Mouse (Mus musculus) heart, embryonic 15.5 days (tissue): ENCODE results near the gene Myl4. TPM values are rescaled to one million over a fixed set of nuclear protein-coding genes. Genes with fewer than 3 reads are reported as not detected.
A peak's percentile ranks its signal among the peaks of the same experiment; 100 is the strongest.
"Not testable (repeated sequence)": the region's sequence is repeated elsewhere in the genome, so short reads cannot be mapped to it uniquely, and the experiment has no call there.

Experiments
- ATAC-seq: fragments of 200-750 bp; cut with Nextera tagmentation; replicated peaks from 2 replicates; pipeline ENCODE4 v1.8.0; 2017; ENCODE audit warnings: low read depth, moderate TSS enrichment; ENCODE audit not compliant: insufficient number of reproducible peaks, insufficient read depth, low FRiP score
- H3K27ac ChIP-seq: fragments of 300-500 bp; sonication (generic); 2 replicates; pipeline ENCODE4 v1.5.1; 2015; ENCODE audit warnings: mild to moderate bottlenecking, inconsistent platforms
- H3K27me3 ChIP-seq: fragments of 300-500 bp; sonication (generic); 2 replicates; pipeline ENCODE4 v1.6.1; 2015; ENCODE audit warnings: inconsistent platforms
- H3K36me3 ChIP-seq: fragments of 300-500 bp; sonication (generic); 2 replicates; pipeline ENCODE4 v1.6.1; 2015; ENCODE audit warnings: mild to moderate bottlenecking, inconsistent platforms
- H3K4me1 ChIP-seq: fragments of 300-500 bp; sonication (generic); replicated peaks from 2 replicates; pipeline ENCODE4 v1.6.1; 2015; ENCODE audit warnings: inconsistent platforms
- H3K4me2 ChIP-seq: fragments of 300-500 bp; sonication (generic); 2 replicates; pipeline ENCODE4 v1.6.1; 2015; ENCODE audit warnings: inconsistent platforms, mild to moderate bottlenecking, moderate library complexity
- H3K4me3 ChIP-seq: fragments of 300-500 bp; sonication (generic); 2 replicates; pipeline ENCODE4 v1.5.1; 2015; ENCODE audit warnings: mild to moderate bottlenecking, inconsistent platforms
- H3K9ac ChIP-seq: fragments of 300-500 bp; sonication (generic); 2 replicates; pipeline ENCODE4 v1.6.1; 2015; ENCODE audit warnings: mild to moderate bottlenecking, inconsistent platforms
- H3K9me3 ChIP-seq: fragments of 300-500 bp; sonication (generic); replicated peaks from 2 replicates; pipeline ENCODE4 v1.6.1; 2016; ENCODE audit warnings: inconsistent platforms
- WGBS: fragments of 180-500 bp; shearing (Covaris S2); methylation state at CpG from one replicate; pipeline ENCODE4 v1.1.7; 2015; ENCODE audit warnings: mixed read lengths; 5-methylcytosine and 5-hydroxymethylcytosine counted together
- polyA plus RNA-seq: library from polyadenylated mRNA; unstranded; fragments of >200 nt; fragmentation: Nextera tagmentation; extraction: Ambion mirVana; gene quantifications from 2 replicates; pipeline ENCODE4 v1.2.1, GENCODE M21; 2015

The Myl4 gene
- polyA plus RNA-seq, 1 experiment from 2014 or later: 1,694 TPM

DNA sequence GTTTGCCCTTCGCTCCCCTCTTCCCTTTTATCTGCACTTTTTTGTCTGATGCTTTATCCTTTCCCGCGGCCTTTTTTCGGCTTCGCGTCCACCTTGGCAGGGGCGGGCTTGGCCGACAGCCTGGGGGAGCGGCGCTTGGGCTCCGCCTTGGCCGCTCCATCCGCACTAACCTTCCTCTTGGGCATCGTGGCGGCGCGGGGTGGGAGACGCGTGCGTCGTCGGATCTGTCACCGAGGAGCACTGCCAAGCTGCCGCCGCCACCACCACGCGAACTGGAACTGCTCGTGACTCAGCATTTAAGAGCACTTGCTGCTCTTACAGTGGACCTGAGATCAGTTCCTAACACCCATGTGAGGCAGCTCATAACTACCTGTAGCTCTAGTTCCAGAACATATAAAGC is 20.9 kb downstream of the Myl4 start:
- ATAC-seq, H3K27me3 ChIP-seq, H3K36me3 ChIP-seq, H3K9me3 ChIP-seq, H3K27ac ChIP-seq: not testable (repeated sequence)
- Histone ChIP-seq H3K4me3 (peak overlapping the region; percentile 46), H3K9ac (peak overlapping the region; percentile 38), H3K4me2 (peak overlapping the region; percentile 76), H3K4me1 (peaks cover 35% of the 10 kb centered on the region)
- WGBS: under 1% methylated on average over 28 of the region's 28 CpGs

DNA sequence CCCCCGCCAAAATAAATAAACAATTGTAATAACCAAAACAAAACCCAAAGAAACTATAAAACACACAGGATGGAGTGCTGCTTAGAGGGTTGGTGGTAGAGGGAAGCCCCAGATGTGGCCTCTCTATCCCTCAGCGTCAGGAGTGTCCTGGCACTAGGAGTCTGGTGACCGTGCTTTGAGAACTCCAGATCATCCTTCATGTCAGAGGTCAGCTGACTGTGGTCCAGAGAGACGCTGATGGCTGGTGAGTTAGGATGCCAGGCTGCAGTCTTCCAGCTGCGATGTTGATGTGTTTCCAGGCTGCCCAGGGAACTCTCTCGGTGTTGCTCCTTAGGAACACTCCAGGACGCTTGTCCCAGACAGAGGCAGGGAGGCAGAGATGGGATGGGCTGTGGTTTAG is 21.6 kb downstream of the Myl4 start:
- ATAC-seq: no peak
- no peaks in the 10 kb centered on the region for H3K9me3 ChIP-seq
- H3K4me1 ChIP-seq: peaks cover 34% of the 10 kb centered on the region
- no peaks in the 10 kb centered on the region for H3K36me3 ChIP-seq
- H3K9ac ChIP-seq: no peak overlapping the region
- H3K4me3 ChIP-seq: no peak overlapping the region
- H3K4me2 ChIP-seq: no peak overlapping the region
- WGBS: 46% methylated on average over 7 of the region's 7 CpGs
- no peaks in the 10 kb centered on the region for H3K27me3 ChIP-seq
- 0 out of 2 replicates have a peak overlapping the region, but pooled peaks have one; percentile 1 for H3K27ac ChIP-seq

DNA sequence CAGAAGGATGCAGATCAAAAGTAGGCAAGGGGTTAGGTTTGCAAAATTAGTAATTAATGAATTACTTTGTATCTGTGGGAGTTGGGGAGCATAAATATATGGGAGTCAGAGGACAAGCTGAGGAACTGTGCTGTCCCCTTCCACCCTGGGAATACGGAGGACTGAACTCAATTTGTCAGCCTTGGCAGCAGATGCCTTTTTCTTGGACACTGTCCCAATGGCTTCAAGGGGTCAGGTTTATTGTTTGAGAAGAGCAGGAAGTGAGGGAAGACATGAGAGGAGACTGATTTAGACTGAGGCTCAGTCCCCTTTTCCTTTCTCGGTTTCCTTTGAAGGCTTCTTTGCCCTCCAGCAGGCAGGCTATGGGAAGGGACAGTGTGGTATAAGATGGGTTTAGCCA is 22.1 kb downstream of the Myl4 start:
- WGBS: 29% methylated on average over 2 of the region's 2 CpGs
- Histone ChIP-seq H3K27me3 (no peaks in the 10 kb centered on the region), H3K9me3 (no peaks in the 10 kb centered on the region), H3K9ac (no peak overlapping the region), H3K4me2 (no peak overlapping the region), H3K4me1 (peaks cover 36% of the 10 kb centered on the region), H3K27ac (0 out of 2 replicates have a peak overlapping the region, but pooled peaks have one; percentile 1), H3K36me3 (no peaks in the 10 kb centered on the region), H3K4me3 (no peak overlapping the region)
- no peak for ATAC-seq

DNA sequence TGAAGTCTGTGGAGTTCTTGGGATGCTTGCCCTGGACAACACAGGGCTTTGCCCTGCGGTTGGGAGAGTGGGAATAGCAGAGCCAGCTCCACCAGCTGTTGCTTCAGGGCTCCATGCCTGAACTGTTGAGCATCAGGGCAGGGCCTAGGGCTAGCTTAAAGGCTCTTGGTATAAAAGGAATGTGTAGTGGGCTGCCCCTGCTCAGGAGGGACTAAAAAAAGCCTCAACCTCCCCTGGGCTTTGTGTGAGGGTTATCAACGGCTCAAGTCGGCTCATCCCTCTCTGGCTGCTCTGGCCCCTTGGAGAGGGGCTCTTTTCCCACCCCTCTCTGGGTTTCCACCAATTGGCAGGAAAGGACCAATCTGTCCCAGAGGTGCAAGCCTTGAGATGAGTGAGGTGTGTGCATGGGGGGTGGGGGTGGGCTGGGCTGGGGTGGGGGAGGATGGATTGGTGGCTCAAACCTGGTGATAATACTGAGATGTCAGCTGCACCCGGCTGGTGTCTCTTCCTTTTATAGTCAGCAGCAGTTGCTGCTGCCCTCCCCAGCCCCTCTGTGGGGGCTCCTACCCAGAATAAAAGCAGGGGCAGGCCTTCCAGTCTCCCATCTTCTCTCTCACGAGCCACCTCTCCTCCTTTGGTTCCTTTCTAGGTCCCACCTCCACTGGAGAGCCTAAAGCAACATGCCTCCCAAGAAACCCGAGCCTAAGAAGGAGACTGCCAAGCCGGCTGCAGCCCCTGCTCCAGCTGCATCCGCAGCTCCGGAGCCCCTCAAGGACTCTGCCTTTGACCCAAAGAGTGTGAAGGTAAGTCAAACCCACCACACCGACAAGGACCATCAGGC is 26.5 kb downstream of the Myl4 start:
- Histone ChIP-seq H3K4me3 (peak overlapping the region; percentile 49), H3K4me2 (peak overlapping the region; percentile 58), H3K27me3 (no peaks in the 10 kb centered on the region), H3K36me3 (no peaks in the 10 kb centered on the region), H3K9me3 (no peaks in the 10 kb centered on the region), H3K4me1 (peaks cover 47% of the 10 kb centered on the region), H3K9ac (peak overlapping the region; percentile 55), H3K27ac (peak overlapping the region; percentile 89)
- 24% methylated on average over 10 of the region's 10 CpGs for WGBS
- ATAC-seq: peak; percentile 66

DNA sequence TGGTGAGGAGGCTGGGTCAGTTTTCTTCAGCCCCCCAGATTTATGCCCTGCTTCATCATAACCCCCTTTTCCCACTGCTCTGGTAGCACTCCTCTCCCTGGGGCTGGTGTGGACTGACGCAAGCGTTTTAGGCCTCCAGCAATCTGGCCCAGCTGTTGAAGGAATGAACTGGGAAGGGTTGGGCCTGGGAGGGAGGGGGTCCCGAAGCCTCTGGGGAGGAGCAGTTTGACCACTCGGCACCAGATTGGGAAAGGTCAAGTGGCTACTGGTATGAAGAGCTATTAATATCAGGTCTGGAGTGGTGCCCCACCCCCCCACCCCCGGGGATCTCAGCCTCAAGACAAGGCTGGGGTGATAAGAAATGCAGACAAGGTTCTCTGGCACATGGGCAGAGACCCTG is 27.6 kb downstream of the Myl4 start:
- peak overlapping the region; percentile 58 for H3K4me2 ChIP-seq
- WGBS: 15% methylated on average over 5 of the region's 5 CpGs
- H3K27ac ChIP-seq: peak overlapping the region; percentile 89
- H3K4me1 ChIP-seq: peaks cover 48% of the 10 kb centered on the region
- no peaks in the 10 kb centered on the region for H3K9me3 ChIP-seq
- H3K27me3 ChIP-seq: no peaks in the 10 kb centered on the region
- peak overlapping the region; percentile 49 for H3K4me3 ChIP-seq
- peak; percentile 44; the same call in 1 of the 2 replicates for ATAC-seq
- peak overlapping the region; percentile 55 for H3K9ac ChIP-seq
- H3K36me3 ChIP-seq: no peaks in the 10 kb centered on the region

DNA sequence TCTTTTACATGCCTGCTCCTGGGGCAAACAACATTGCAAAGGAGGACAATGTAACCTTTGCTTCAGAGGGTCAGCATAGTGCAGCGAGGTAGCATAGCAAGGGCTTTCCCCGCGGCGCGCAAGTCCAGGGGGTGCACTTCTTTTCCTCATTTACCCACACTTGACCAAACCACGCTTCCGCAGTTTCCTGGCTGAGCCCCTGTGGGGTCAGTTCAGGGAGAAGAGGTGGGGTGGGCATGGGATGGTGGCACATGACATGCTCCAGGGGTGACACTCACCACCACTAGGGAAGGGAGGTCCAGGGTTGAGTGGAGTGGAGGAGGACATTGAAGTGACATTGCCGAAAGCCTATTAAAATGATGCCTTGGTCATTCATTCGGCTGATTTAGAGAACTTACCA is 28.6 kb downstream of the Myl4 start:
- peak overlapping the region; percentile 89 for H3K27ac ChIP-seq
- H3K27me3 ChIP-seq: no peaks in the 10 kb centered on the region
- H3K4me3 ChIP-seq: peak overlapping the region; percentile 49
- peaks cover 55% of the 10 kb centered on the region for H3K4me1 ChIP-seq
- H3K9me3 ChIP-seq: no peaks in the 10 kb centered on the region
- no peak for ATAC-seq
- H3K36me3 ChIP-seq: peaks cover 4% of the 10 kb centered on the region; the same call in 1 of the 2 replicates
- peak overlapping the region; percentile 58 for H3K4me2 ChIP-seq
- H3K9ac ChIP-seq: peak overlapping the region; percentile 55
- 48% methylated on average over 9 of the region's 9 CpGs for WGBS

DNA sequence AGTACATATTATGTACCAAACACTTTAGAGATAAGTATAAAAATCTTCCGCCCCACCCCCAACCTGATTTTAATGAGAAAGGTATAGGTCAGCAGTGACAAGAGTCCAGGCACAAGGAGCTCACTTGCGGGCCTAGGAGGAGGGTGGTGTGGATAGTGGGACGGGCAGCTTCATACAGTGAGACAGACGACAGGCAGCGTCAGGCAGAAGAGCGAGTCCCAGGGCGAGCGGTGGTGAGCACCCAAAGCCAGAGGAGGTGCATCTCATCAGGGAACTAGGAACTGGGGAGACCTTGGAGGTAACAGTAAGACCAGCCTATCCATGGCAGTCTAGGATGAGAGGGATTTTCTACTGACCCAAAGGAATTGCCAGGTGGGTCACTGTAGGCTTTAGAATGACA is 29.1 kb downstream of the Myl4 start:
- H3K4me1 ChIP-seq: peaks cover 56% of the 10 kb centered on the region

DNA sequence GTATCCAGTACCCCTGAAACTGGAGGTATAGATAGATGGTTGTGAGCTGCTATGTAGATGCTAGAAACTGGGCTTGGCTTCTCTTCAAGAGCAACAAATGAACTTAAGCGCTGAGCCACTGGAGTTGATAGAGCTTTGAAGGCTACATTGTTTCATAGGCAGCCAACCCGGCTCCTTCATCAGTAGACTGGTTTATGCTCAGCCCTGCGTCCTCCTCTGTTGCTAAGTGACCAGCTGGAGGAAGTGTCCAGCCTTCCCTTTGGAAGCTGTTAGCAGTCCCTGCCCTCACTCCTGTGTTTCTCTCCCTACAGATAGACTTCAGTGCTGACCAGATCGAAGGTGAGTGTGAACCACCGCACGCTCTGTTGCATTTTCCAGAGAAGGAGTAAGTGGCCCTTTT is 29.6 kb downstream of the Myl4 start:
- no peaks in the 10 kb centered on the region for H3K9me3 ChIP-seq
- peak overlapping the region; percentile 49 for H3K4me3 ChIP-seq
- peak overlapping the region; percentile 17; the same call in 1 of the 2 replicates for H3K27ac ChIP-seq
- no peak overlapping the region for H3K9ac ChIP-seq
- 0 out of 2 replicates have a peak, but pooled peaks have one; percentile 19 for ATAC-seq
- 45% methylated on average over 6 of the region's 6 CpGs for WGBS
- peaks cover 14% of the 10 kb centered on the region; the same call in 1 of the 2 replicates for H3K36me3 ChIP-seq
- H3K4me1 ChIP-seq: peaks cover 56% of the 10 kb centered on the region
- peak overlapping the region; percentile 58 for H3K4me2 ChIP-seq
- no peaks in the 10 kb centered on the region for H3K27me3 ChIP-seq

More for the DNA sequence above, 29.1 kb downstream of the Myl4 start:
- H3K27ac ChIP-seq: peak overlapping the region; percentile 89; the same call in 1 of the 2 replicates
- no peaks in the 10 kb centered on the region for H3K9me3 ChIP-seq
- peak overlapping the region; percentile 49 for H3K4me3 ChIP-seq
- no peak for ATAC-seq
- H3K4me2 ChIP-seq: peak overlapping the region; percentile 58
- H3K9ac ChIP-seq: 0 out of 2 replicates have a peak overlapping the region, but pooled peaks have one; percentile 55
- H3K36me3 ChIP-seq: peaks cover 9% of the 10 kb centered on the region; the same call in 1 of the 2 replicates
- WGBS: 60% methylated on average over 8 of the region's 8 CpGs
- H3K27me3 ChIP-seq: no peaks in the 10 kb centered on the region

DNA sequence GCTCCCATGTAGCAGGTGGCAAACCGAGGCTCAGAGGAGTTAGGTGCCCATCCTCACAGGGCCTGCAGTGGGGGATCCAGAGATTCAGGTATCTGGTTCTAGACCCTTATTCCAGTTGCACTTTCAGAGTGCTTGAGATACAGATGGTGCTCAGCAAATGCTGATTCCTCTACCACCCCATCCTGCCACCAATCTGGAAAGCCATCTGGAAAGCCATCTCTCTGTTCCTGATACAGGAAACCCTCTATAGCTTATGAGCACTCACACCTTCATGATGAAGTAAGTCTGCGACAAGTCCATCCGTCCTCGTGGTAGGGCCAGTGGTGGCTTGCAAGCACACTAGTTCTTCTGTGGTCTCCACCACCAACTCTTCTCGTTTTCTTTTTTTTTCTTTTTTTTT is 30.1 kb downstream of the Myl4 start:
- peak overlapping the region; percentile 49; the same call in 1 of the 2 replicates for H3K4me3 ChIP-seq
- no peak overlapping the region for H3K9ac ChIP-seq
- no peaks in the 10 kb centered on the region for H3K27me3 ChIP-seq
- WGBS: 70% methylated on average over 5 of the region's 5 CpGs
- no peak for ATAC-seq
- H3K4me2 ChIP-seq: peak overlapping the region; percentile 58
- peak overlapping the region; percentile 17; the same call in 1 of the 2 replicates for H3K27ac ChIP-seq
- H3K4me1 ChIP-seq: peaks cover 56% of the 10 kb centered on the region
- H3K9me3 ChIP-seq: no peaks in the 10 kb centered on the region
- H3K36me3 ChIP-seq: peaks cover 16% of the 10 kb centered on the region; the same call in 1 of the 2 replicates

DNA sequence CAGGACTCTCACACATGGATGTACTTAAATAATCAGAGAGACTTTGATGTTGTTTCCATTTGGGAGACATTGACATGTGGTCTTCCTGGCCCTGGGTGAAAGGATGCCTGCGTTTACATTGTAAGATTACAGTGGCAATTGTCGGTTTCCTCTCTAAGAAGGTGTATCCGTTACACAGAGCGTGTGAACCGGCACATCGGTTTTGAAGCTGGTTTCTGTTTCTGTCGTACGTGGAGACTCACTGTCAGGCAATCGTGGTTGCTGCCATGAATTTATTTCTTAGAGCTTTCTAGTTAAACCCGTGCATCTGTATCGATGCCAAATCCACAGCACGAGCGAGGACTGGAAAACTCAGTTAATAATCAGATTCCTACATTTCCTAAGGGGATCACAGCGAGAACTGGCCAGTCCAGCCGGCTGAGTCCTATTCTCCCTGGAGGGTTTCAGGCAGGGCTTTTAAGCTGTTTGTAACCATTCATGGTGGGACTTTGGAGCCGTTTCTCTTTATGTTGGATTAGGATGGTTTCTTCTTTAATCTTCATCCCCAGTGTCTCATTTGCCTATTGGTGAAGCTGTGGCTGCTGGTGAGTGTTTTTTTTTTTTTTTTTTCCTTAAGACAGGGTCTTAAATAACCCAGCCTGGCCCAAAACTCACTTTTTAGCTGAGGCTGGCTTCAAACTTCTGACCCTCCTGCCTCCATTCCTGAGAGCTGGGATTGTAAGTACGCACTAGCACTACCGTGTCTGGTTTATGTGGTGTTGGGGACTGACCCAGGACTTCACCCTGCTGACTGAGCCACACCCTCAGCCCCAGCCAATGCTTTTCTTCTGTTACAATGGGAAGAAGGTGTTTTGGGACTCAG is 31.2 kb downstream of the Myl4 start:
- no peaks in the 10 kb centered on the region for H3K27me3 ChIP-seq
- peak overlapping the region; percentile 67 for H3K27ac ChIP-seq
- H3K9me3 ChIP-seq: no peaks in the 10 kb centered on the region
- peak overlapping the region; percentile 50 for H3K4me2 ChIP-seq
- 43% methylated on average over 18 of the region's 18 CpGs for WGBS
- no peak for ATAC-seq
- peaks cover 53% of the 10 kb centered on the region for H3K4me1 ChIP-seq
- H3K9ac ChIP-seq: no peak overlapping the region
- H3K4me3 ChIP-seq: peak overlapping the region; percentile 32
- peaks cover 22% of the 10 kb centered on the region; the same call in 1 of the 2 replicates for H3K36me3 ChIP-seq

DNA sequence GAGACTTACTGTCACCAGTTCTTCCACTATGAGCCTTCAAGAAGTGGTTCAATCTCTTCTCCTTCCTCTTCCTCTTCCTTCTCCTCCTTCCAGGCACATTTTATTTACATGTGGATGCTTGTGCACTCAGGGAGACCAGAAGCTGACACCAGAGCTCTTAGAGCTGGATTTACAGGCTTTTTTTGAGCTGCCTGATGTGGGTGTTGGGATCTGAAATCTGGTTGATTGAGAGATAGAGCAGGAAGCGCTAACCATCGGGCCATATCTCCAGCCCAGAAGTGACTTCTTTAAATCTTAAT is 31.8 kb downstream of the Myl4 start:
- no peak for ATAC-seq
- no peaks in the 10 kb centered on the region for H3K9me3 ChIP-seq
- H3K4me1 ChIP-seq: peaks cover 48% of the 10 kb centered on the region
- no peaks in the 10 kb centered on the region for H3K27me3 ChIP-seq
- H3K27ac ChIP-seq: peak overlapping the region; percentile 67
- H3K36me3 ChIP-seq: peaks cover 23% of the 10 kb centered on the region; the same call in 1 of the 2 replicates
- peak overlapping the region; percentile 50 for H3K4me2 ChIP-seq
- no peak overlapping the region for H3K9ac ChIP-seq
- 0 out of 2 replicates have a peak overlapping the region, but pooled peaks have one; percentile 32 for H3K4me3 ChIP-seq
- WGBS: 57% methylated on average over 2 of the region's 2 CpGs
